Comparison of ENCODE assay signal across 18 mouse cellular contexts in genomic region chr19:55860009-55860743, GRCm38 (mm10).
A peak's percentile ranks its signal among the peaks of the same experiment; 100 is the strongest.
DNase-seq lines count a peak whose midpoint lies in the region; ATAC-seq and TF ChIP-seq lines count a peak whose summit lies in the region.
"Had no signal": no experiment of that assay in that cellular context is flagged by ENCODE, and none has a peak within 500 bp of the region (broad histone marks: within the 10 kb centered on the region; RNA-seq: fewer than 3 reads in every experiment).

No protein-coding gene starts in this region.

- no peaks in the 10 kb centered on the region for H3K27me3 ChIP-seq in lung, embryonic 16.5 days (ENCODE audit: control insufficient read depth, insufficient read depth, low read depth, low read length)
- no peaks in the 10 kb centered on the region for H3K27me3 ChIP-seq in intestine, embryonic 15.5 days (replicated peaks)
- no peaks in the 10 kb centered on the region for H3K27me3 ChIP-seq in stomach, postnatal 0 days (ENCODE audit: control insufficient read depth, insufficient read depth, low read length)
- H3K27me3 ChIP-seq in hindbrain, embryonic 13.5 days = no peaks in the 10 kb centered on the region
- H3K27me3 ChIP-seq: embryonic facial prominence, embryonic 15.5 days; forebrain, embryonic 13.5 days; limb, embryonic 15.5 days; midbrain, embryonic 12.5 days had no signal

- H3K4me1 ChIP-seq in lung, embryonic 16.5 days (replicated peaks; ENCODE audit: control insufficient read depth, insufficient read depth, low read length) = peaks cover 4% of the 10 kb centered on the region
- H3K4me1 ChIP-seq in intestine, embryonic 15.5 days (replicated peaks) = 0 out of 2 replicates have a peak, but pooled peaks cover 22% of the 10 kb centered on the region
- no peaks in the 10 kb centered on the region for H3K4me1 ChIP-seq in stomach, postnatal 0 days (replicated peaks; ENCODE audit: control insufficient read depth, insufficient read depth)
- H3K4me1 ChIP-seq in hindbrain, embryonic 13.5 days (replicated peaks) = no peaks in the 10 kb centered on the region

- 62% methylated on average over 10 of the region's 10 CpGs for WGBS in lung, embryonic 16.5 days
- WGBS in intestine, embryonic 15.5 days = 65% methylated on average over 10 of the region's 10 CpGs
- WGBS in stomach, postnatal 0 days = 62% methylated on average over 10 of the region's 10 CpGs
- 90% methylated on average over 10 of the region's 10 CpGs for WGBS in hindbrain, embryonic 13.5 days

- no peak overlapping the region for H3K27ac ChIP-seq in lung, embryonic 16.5 days (ENCODE audit: low read length)
- no peak overlapping the region; the same call in 1 of the 2 replicates for H3K27ac ChIP-seq in intestine, embryonic 15.5 days
- no peak overlapping the region for H3K27ac ChIP-seq in stomach, postnatal 0 days (replicated peaks)
- H3K27ac ChIP-seq in hindbrain, embryonic 13.5 days = no peak overlapping the region
- H3K27ac ChIP-seq: embryonic facial prominence, embryonic 15.5 days; forebrain, embryonic 13.5 days; heart, adult 2 months; hindbrain, embryonic 14.5 days; limb, embryonic 15.5 days; midbrain, embryonic 12.5 days had no signal

- no peaks in the 10 kb centered on the region for H3K9me3 ChIP-seq in lung, embryonic 16.5 days (ENCODE audit: control insufficient read depth, low read length)
- H3K9me3 ChIP-seq in intestine, embryonic 15.5 days = no peaks in the 10 kb centered on the region
- no peaks in the 10 kb centered on the region for H3K9me3 ChIP-seq in stomach, postnatal 0 days (ENCODE audit: control insufficient read depth, low read length)
- H3K9me3 ChIP-seq in hindbrain, embryonic 13.5 days = no peaks in the 10 kb centered on the region
- H3K9me3 ChIP-seq: embryonic facial prominence, embryonic 15.5 days; forebrain, embryonic 13.5 days; G1E; limb, embryonic 15.5 days; midbrain, embryonic 12.5 days had no signal

- ATAC-seq in lung, embryonic 16.5 days (ENCODE audit: low read depth) = peak; percentile 77
- ATAC-seq in intestine, embryonic 15.5 days = peak; percentile 55
- peak; percentile 19 for ATAC-seq in megakaryocyte-erythroid progenitor cell, adult 5-6 weeks (replicated peaks; ENCODE audit: low FRiP score, low TSS enrichment, poor library complexity, severe bottlenecking)
- ATAC-seq in stomach, postnatal 0 days (ENCODE audit: low FRiP score, low TSS enrichment) = no peak
- ATAC-seq in hindbrain, embryonic 13.5 days (ENCODE audit: low FRiP score) = no peak
- ATAC-seq: forebrain, embryonic 13.5 days had no signal

- no peak for TF ChIP-seq EP300 in stomach, postnatal 0 days (optimal IDR thresholded peaks at IDR 0.05)

- no peak overlapping the region for H3K4me2 ChIP-seq in lung, embryonic 16.5 days (ENCODE audit: low read depth, low read length)
- H3K4me2 ChIP-seq in intestine, embryonic 15.5 days (replicated peaks) = no peak overlapping the region
- H3K4me2 ChIP-seq in stomach, postnatal 0 days (replicated peaks; ENCODE audit: low read depth) = no peak overlapping the region
- H3K4me2 ChIP-seq in hindbrain, embryonic 13.5 days = no peak overlapping the region
- H3K4me2 ChIP-seq: embryonic facial prominence, embryonic 15.5 days; forebrain, embryonic 13.5 days; hindbrain, embryonic 14.5 days; limb, embryonic 15.5 days; midbrain, embryonic 12.5 days had no signal

- no peak for TF ChIP-seq CTCF in stomach, postnatal 0 days (IDR thresholded peaks at IDR 0.05; ENCODE audit: low read depth)

- no peak overlapping the region for H3K9ac ChIP-seq in lung, embryonic 16.5 days (ENCODE audit: low read length)
- no peak overlapping the region for H3K9ac ChIP-seq in intestine, embryonic 15.5 days
- H3K9ac ChIP-seq in stomach, postnatal 0 days (ENCODE audit: low read length) = no peak overlapping the region
- H3K9ac ChIP-seq in hindbrain, embryonic 13.5 days = no peak overlapping the region
- H3K9ac ChIP-seq: embryonic facial prominence, embryonic 15.5 days; forebrain, embryonic 13.5 days; hindbrain, embryonic 14.5 days; limb, embryonic 15.5 days; midbrain, embryonic 12.5 days had no signal

- DNase-seq in lung, postnatal 14 days = no peak
- peak; percentile 31 for DNase-seq in MEL-GATA-1-ER (ENCODE audit: extremely low read depth, low read depth)
- DNase-seq in left cerebral cortex, adult 8-10 months (ENCODE audit: low spot score in 2 of 2) = no peak
- DNase-seq in stomach, postnatal 0 days (ENCODE audit: low spot score) = no peak
- DNase-seq: heart, adult 2 months; right cerebral cortex, postnatal 14 days; thymus, postnatal 36 days had no signal

- no peaks in the 10 kb centered on the region for H3K36me3 ChIP-seq in lung, embryonic 16.5 days (ENCODE audit: control insufficient read depth, insufficient read depth, low read length)
- H3K36me3 ChIP-seq in intestine, embryonic 15.5 days = no peaks in the 10 kb centered on the region; the same call in 1 of the 2 replicates
- no peaks in the 10 kb centered on the region for H3K36me3 ChIP-seq in stomach, postnatal 0 days (ENCODE audit: control insufficient read depth, insufficient read depth, low read length)
- H3K36me3 ChIP-seq in hindbrain, embryonic 13.5 days = no peaks in the 10 kb centered on the region
- H3K36me3 ChIP-seq: G1E had no signal

- no peak overlapping the region for H3K4me3 ChIP-seq in lung, embryonic 16.5 days (ENCODE audit: low read length)
- no peak overlapping the region for H3K4me3 ChIP-seq in intestine, embryonic 15.5 days (replicated peaks)
- H3K4me3 ChIP-seq in stomach, postnatal 0 days (ENCODE audit: low read depth, low read length) = no peak overlapping the region
- H3K4me3 ChIP-seq in hindbrain, embryonic 13.5 days = no peak overlapping the region
- H3K4me3 ChIP-seq: embryonic facial prominence, embryonic 15.5 days; forebrain, embryonic 13.5 days; heart, adult 2 months; limb, embryonic 15.5 days; midbrain, embryonic 12.5 days; myocyte had no signal

Comparison
In these comparisons a context has a peak if more than half of its experiments do, and no peak if none do; other contexts are left out.
1. ATAC-seq: peak in lung, embryonic 16.5 days (single experiment), intestine, embryonic 15.5 days (single experiment) and megakaryocyte-erythroid progenitor cell, adult 5-6 weeks (single experiment); none in stomach, postnatal 0 days (single experiment) and hindbrain, embryonic 13.5 days (single experiment).